Mouse (Mus musculus): Measurements from ENCODE around the gene Zmynd12. TPM values are rescaled to one million over a fixed set of nuclear protein-coding genes. Genes with fewer than 3 reads are reported as not detected.
A peak's percentile ranks its signal among the peaks of the same experiment; 100 is the strongest.

Gene Zmynd12
- polyA plus RNA-seq, 1 experiment from 2014 or later, result 0.28 TPM

DNA sequence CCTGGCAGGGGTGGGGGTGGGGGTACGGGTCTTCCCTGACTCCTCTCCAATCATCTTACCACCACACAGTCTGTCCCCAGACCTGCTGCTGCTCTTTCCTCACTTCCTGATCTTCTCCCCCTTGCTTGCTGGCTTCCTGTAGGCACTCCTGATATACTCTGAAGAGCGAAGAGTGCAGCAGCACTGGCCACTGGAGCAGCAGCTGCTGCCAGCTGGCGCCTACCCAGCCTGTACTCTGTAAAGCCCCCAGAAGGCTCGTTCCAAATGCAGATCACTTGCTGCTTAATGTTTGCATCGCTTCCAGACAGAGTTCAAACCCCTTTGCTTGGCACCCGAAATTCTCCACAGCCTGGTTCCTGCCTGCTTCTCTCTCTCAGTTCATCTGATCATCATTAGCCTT, 9.8 kb upstream of the Zmynd12 start:
- peak overlapping the region; percentile 55 for H3K27ac ChIP-seq (ENCODE audit: low read length)
- peaks cover 3% of the 10 kb centered on the region; the same call in 1 of the 2 replicates for H3K9me3 ChIP-seq (replicated peaks; ENCODE audit: control insufficient read depth, low read length)
- no peak overlapping the region for H3K4me3 ChIP-seq (ENCODE audit: low read length)
- 27% methylated on average over 6 of the region's 6 CpGs for WGBS
- H3K36me3 ChIP-seq (ENCODE audit: control insufficient read depth, insufficient read depth), result no peaks in the 10 kb centered on the region
- peaks cover 23% of the 10 kb centered on the region for H3K4me1 ChIP-seq (ENCODE audit: control insufficient read depth, insufficient read depth, low read length)
- ATAC-seq (replicated peaks; ENCODE audit: extremely low read depth, insufficient read depth, low FRiP score), result peak; percentile 35; the same call in 1 of the 2 replicates
- H3K27me3 ChIP-seq (ENCODE audit: control insufficient read depth, insufficient read depth, low read length), result no peaks in the 10 kb centered on the region
- H3K4me2 ChIP-seq (ENCODE audit: low read depth, low read length), result peak overlapping the region; percentile 34; the same call in 1 of the 2 replicates
- H3K9ac ChIP-seq (ENCODE audit: low read length), result no peak overlapping the region

DNA sequence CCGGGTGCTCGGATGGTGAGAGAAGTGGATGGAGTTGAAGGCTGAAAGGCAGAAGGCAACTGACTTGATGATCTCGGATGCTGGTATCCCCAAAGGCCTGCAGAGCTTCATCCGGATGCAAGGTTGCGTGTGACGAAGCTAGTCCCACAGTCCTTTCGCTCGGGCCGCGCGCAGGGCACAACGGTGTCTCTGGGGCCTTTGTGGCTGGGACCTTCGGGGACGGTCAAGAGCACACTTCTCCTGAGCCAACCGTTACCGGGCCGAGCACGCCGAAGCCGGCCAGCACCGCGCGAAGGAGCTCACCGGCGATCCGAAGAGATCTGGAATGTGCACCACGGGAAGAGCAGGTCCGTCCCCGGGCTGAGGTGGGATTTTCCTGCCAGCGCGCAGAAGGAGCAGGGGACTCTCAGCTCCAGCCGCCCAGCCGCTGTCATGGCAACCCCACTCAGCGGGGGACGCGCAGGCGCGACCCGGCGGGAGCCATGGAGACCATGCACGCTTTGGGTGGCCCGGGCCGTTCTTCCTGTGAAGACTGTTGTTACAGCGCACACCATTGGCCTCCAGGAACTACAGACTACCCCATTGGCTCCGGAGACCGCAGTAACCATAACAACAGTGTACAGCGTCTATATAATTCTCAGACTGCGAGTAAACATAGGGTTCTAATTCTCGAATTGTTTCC, 7.4 kb upstream of the Zmynd12 start, which contains the start of gene Ccdc30:
Gene Ccdc30 (minus strand): TSS at position 450 of the 682 bp plus-strand sequence.
- under 1% methylated on average over 49 of the region's 49 CpGs for WGBS
- Histone ChIP-seq H3K4me1 (ENCODE audit: control insufficient read depth, insufficient read depth, low read length) (peaks cover 30% of the 10 kb centered on the region), H3K4me3 (ENCODE audit: low read length) (peak within 1 kb of the TSS; percentile 59), H3K9ac (ENCODE audit: low read length) (peak within 1 kb of the TSS; percentile 67), H3K9me3 (replicated peaks; ENCODE audit: control insufficient read depth, low read length) (no peaks in the 10 kb centered on the region), H3K4me2 (ENCODE audit: low read depth, low read length) (peak within 1 kb of the TSS; percentile 88), H3K27ac (ENCODE audit: low read length) (no peak within 1 kb of the TSS), H3K27me3 (ENCODE audit: control insufficient read depth, insufficient read depth, low read length) (no peaks in the 10 kb centered on the region), H3K36me3 (ENCODE audit: control insufficient read depth, insufficient read depth) (no peaks in the 10 kb centered on the region)
- peak; percentile 98 for ATAC-seq (replicated peaks; ENCODE audit: extremely low read depth, insufficient read depth, low FRiP score)

DNA sequence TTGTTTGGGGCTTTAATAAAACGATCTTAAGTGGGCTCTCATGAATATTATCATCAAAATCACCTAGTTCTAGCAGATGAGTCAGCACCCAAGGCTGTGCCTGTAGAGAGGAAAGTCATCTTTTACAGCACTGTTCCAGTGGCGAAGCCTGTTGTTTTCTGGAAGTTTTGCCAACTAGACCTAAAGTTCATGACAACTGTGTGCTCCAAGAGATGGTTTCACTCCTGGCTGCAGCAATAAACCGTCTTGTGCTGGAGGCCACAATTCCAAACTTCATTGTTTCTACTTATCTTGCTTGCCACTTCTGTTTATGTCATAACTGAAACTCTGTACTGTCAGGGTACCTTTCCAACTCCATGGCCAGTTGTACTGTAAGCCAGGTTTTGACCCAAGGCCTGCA, 5.3 kb upstream of the Zmynd12 start:
- Histone ChIP-seq H3K27me3 (ENCODE audit: control insufficient read depth, insufficient read depth, low read length) (no peaks in the 10 kb centered on the region), H3K4me1 (ENCODE audit: control insufficient read depth, insufficient read depth, low read length) (peaks cover 37% of the 10 kb centered on the region), H3K4me3 (ENCODE audit: low read length) (no peak overlapping the region), H3K9me3 (replicated peaks; ENCODE audit: control insufficient read depth, low read length) (no peaks in the 10 kb centered on the region), H3K4me2 (ENCODE audit: low read depth, low read length) (no peak overlapping the region), H3K9ac (ENCODE audit: low read length) (no peak overlapping the region), H3K27ac (ENCODE audit: low read length) (no peak overlapping the region; the same call in 1 of the 2 replicates), H3K36me3 (ENCODE audit: control insufficient read depth, insufficient read depth) (no peaks in the 10 kb centered on the region)
- no peak for ATAC-seq (replicated peaks; ENCODE audit: extremely low read depth, insufficient read depth, low FRiP score)
- 70% methylated on average over 3 of the region's 3 CpGs for WGBS

DNA sequence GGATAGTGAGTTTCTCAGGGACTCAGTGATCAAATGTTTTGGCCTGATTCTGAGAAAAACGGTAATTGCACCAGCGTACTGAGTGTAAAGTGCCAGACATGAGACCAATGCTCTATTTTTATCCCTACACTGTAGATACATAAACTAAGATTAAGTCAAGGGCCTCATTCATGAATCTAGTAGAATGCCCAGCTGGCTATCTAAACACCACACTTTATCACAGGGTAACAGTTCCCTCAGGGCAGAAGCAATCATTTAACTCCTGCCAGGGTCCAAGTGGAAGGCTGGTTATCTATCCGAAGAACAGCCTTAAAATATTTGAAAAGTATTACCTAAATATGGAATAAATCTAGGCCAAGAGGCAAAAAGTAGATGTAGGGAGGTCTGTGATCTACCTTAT, 4.7 kb upstream of the Zmynd12 start:
- Histone ChIP-seq H3K9me3 (replicated peaks; ENCODE audit: control insufficient read depth, low read length) (no peaks in the 10 kb centered on the region), H3K27ac (ENCODE audit: low read length) (peak overlapping the region; percentile 26), H3K4me2 (ENCODE audit: low read depth, low read length) (no peak overlapping the region), H3K9ac (ENCODE audit: low read length) (no peak overlapping the region), H3K27me3 (ENCODE audit: control insufficient read depth, insufficient read depth, low read length) (no peaks in the 10 kb centered on the region), H3K4me3 (ENCODE audit: low read length) (no peak overlapping the region), H3K4me1 (ENCODE audit: control insufficient read depth, insufficient read depth, low read length) (peaks cover 31% of the 10 kb centered on the region), H3K36me3 (ENCODE audit: control insufficient read depth, insufficient read depth) (no peaks in the 10 kb centered on the region)
- 45% methylated on average over 3 of the region's 3 CpGs for WGBS
- ATAC-seq (replicated peaks; ENCODE audit: extremely low read depth, insufficient read depth, low FRiP score), result no peak

GRCm38 (mm10) chr4:119421191-119421590, 1.4 kb upstream of the Zmynd12 start:
- Histone ChIP-seq H3K36me3 (ENCODE audit: control insufficient read depth, insufficient read depth) (no peaks in the 10 kb centered on the region), H3K9ac (ENCODE audit: low read length) (peak overlapping the region; percentile 85), H3K9me3 (replicated peaks; ENCODE audit: control insufficient read depth, low read length) (no peaks in the 10 kb centered on the region), H3K4me2 (ENCODE audit: low read depth, low read length) (peak overlapping the region; percentile 65), H3K27ac (ENCODE audit: low read length) (peak overlapping the region; percentile 95), H3K4me3 (ENCODE audit: low read length) (peak overlapping the region; percentile 73), H3K27me3 (ENCODE audit: control insufficient read depth, insufficient read depth, low read length) (no peaks in the 10 kb centered on the region), H3K4me1 (ENCODE audit: control insufficient read depth, insufficient read depth, low read length) (peaks cover 27% of the 10 kb centered on the region)
- no peak for ATAC-seq (replicated peaks; ENCODE audit: extremely low read depth, insufficient read depth, low FRiP score)
- WGBS, result 29% methylated on average over 3 of the region's 3 CpGs

- Histone ChIP-seq H3K4me2 (ENCODE audit: low read depth, low read length) (peak overlapping the region; percentile 65), H3K36me3 (ENCODE audit: control insufficient read depth, insufficient read depth) (no peaks in the 10 kb centered on the region), H3K4me1 (ENCODE audit: control insufficient read depth, insufficient read depth, low read length) (peaks cover 27% of the 10 kb centered on the region), H3K4me3 (ENCODE audit: low read length) (peak overlapping the region; percentile 73), H3K9me3 (replicated peaks; ENCODE audit: control insufficient read depth, low read length) (no peaks in the 10 kb centered on the region), H3K9ac (ENCODE audit: low read length) (peak overlapping the region; percentile 85), H3K27ac (ENCODE audit: low read length) (peak overlapping the region; percentile 95), H3K27me3 (ENCODE audit: control insufficient read depth, insufficient read depth, low read length) (no peaks in the 10 kb centered on the region)
- whole genome bisulfite sequencing, result under 1% methylated on average over 31 of the region's 31 CpGs
- peak; percentile 42 for ATAC-seq (replicated peaks; ENCODE audit: extremely low read depth, insufficient read depth, low FRiP score)
These were observed 707 bp upstream of the Zmynd12 start for GRCm38 (mm10) chr4:119421921-119422293.

GRCm38 (mm10) chr4:119425077-119425476, 2.5 kb downstream of the Zmynd12 start:
- H3K4me3 ChIP-seq (ENCODE audit: low read length), result no peak overlapping the region
- H3K4me2 ChIP-seq (ENCODE audit: low read depth, low read length), result no peak overlapping the region
- H3K36me3 ChIP-seq (ENCODE audit: control insufficient read depth, insufficient read depth), result no peaks in the 10 kb centered on the region
- 65% methylated on average over 2 of the region's 2 CpGs for WGBS
- peaks cover 14% of the 10 kb centered on the region for H3K4me1 ChIP-seq (ENCODE audit: control insufficient read depth, insufficient read depth, low read length)
- no peaks in the 10 kb centered on the region for H3K27me3 ChIP-seq (ENCODE audit: control insufficient read depth, insufficient read depth, low read length)
- H3K27ac ChIP-seq (ENCODE audit: low read length), result no peak overlapping the region
- H3K9me3 ChIP-seq (replicated peaks; ENCODE audit: control insufficient read depth, low read length), result no peaks in the 10 kb centered on the region
- no peak overlapping the region for H3K9ac ChIP-seq (ENCODE audit: low read length)
- ATAC-seq (replicated peaks; ENCODE audit: extremely low read depth, insufficient read depth, low FRiP score), result no peak

DNA sequence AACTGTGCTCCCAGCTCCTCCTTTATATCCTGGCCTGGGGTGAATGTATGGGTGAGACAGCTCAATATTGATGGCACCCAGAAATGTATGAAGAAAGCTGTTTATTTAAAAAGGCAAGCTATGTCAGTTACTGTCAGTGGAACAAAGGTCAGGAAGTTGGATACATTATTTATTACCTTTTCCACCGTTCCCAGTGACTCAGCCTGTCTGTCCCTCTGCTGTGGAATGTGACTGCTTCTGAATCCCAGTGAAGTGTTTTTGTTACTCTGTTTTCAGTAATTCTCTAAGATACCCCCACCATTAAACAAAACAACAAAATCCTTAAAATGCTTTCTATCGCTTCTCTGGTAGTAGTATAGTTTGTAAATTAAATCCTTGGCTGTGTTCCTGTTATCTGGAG, 3.0 kb downstream of the Zmynd12 start:
- H3K4me2 ChIP-seq (ENCODE audit: low read depth, low read length), result no peak overlapping the region
- no peaks in the 10 kb centered on the region for H3K9me3 ChIP-seq (replicated peaks; ENCODE audit: control insufficient read depth, low read length)
- no peak overlapping the region for H3K27ac ChIP-seq (ENCODE audit: low read length)
- WGBS, result 50% methylated on average over 2 of the region's 2 CpGs
- peaks cover 14% of the 10 kb centered on the region for H3K4me1 ChIP-seq (ENCODE audit: control insufficient read depth, insufficient read depth, low read length)
- H3K27me3 ChIP-seq (ENCODE audit: control insufficient read depth, insufficient read depth, low read length), result no peaks in the 10 kb centered on the region
- no peak for ATAC-seq (replicated peaks; ENCODE audit: extremely low read depth, insufficient read depth, low FRiP score)
- no peak overlapping the region for H3K9ac ChIP-seq (ENCODE audit: low read length)
- H3K36me3 ChIP-seq (ENCODE audit: control insufficient read depth, insufficient read depth), result no peaks in the 10 kb centered on the region
- H3K4me3 ChIP-seq (ENCODE audit: low read length), result no peak overlapping the region

DNA sequence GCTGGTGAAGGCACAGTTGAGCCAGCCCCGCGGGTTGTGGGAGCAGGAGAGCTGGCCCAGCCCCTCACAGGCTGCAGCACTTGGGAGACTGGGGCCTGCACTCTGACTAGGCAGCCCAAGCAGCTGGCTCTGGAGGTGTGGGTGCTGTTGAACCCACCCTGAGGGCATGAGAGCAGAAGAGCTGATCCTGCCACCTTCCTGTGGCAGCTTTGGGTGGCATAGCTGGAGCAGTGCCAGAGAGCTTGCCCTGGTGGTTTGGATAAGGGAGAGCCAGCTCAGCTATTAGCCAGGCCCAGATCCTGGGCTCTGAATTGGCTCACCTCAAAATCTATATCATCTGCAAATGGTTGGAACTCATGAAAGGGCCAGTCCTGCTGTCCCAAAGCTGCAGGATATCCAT, 5.1 kb downstream of the Zmynd12 start:
- H3K9me3 ChIP-seq (replicated peaks; ENCODE audit: control insufficient read depth, low read length), result no peaks in the 10 kb centered on the region
- no peak overlapping the region for H3K4me3 ChIP-seq (ENCODE audit: low read length)
- no peak overlapping the region for H3K27ac ChIP-seq (ENCODE audit: low read length)
- WGBS, result 58% methylated on average over 2 of the region's 2 CpGs
- peaks cover 5% of the 10 kb centered on the region for H3K4me1 ChIP-seq (ENCODE audit: control insufficient read depth, insufficient read depth, low read length)
- H3K9ac ChIP-seq (ENCODE audit: low read length), result no peak overlapping the region
- ATAC-seq (replicated peaks; ENCODE audit: extremely low read depth, insufficient read depth, low FRiP score), result no peak
- no peaks in the 10 kb centered on the region for H3K27me3 ChIP-seq (ENCODE audit: control insufficient read depth, insufficient read depth, low read length)
- no peak overlapping the region for H3K4me2 ChIP-seq (ENCODE audit: low read depth, low read length)
- H3K36me3 ChIP-seq (ENCODE audit: control insufficient read depth, insufficient read depth), result no peaks in the 10 kb centered on the region

Data from heart, embryonic 16.5 days (tissue).